Mouse (Mus musculus) cerebellum, adult (tissue): Measurements from ENCODE around the gene Mlana.

Experiments
- ATAC-seq: cut with Nextera tagmentation; 2 replicates; pipeline ENCODE4 v1.9.2; 2017; ENCODE audit warnings: mild to moderate bottlenecking, moderate library complexity, mixed read lengths; ENCODE audit not compliant: insufficient number of reproducible peaks, low FRiP score, low TSS enrichment

The Mlana gene

DNA sequence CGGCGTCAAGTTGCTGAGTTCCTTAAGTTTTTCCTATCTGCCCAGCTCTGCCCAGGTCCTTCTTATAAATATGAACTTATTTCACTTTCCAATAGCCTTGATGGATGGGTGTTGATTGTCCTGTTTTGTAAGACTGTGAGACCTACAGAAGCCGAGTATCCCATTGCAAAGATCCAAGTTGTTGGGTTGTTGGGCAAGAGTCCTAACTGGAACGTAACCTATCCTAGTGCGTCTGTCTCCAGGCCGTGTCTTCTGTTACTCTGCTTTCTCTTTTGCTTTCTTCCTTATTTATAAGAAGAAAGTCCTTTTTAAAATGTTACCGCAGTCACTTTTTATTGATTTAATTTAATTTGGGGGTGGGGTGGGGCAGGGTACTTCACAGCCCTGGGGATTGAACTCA is 22.7 kb upstream of the Mlana start:
- ATAC-seq: no peak

DNA sequence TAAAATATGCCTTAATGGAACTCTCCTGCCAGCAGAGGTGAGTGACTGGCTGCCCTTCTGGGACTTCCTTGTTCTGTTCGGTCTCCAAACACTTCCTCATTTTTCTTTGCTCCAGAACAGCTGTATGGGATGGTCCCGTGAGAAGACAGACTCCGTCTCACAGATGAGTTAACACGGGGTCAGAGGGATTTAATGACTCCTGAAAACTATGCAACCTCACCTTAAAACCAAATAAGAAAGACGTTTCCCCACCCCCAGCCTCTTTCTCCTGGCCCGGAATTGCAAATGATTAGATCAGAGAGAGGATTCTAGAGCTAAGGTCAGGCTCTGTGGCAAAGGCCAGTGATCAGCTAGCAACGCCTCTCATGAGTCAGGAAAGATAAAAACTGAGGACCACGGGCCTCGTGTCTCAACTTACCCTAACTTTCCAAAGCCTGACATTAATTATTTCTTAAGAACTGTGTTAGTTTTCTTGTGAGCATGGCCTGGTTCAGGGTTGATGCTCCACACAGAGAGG is 22.0 kb upstream of the Mlana start:
- no peak for ATAC-seq

DNA sequence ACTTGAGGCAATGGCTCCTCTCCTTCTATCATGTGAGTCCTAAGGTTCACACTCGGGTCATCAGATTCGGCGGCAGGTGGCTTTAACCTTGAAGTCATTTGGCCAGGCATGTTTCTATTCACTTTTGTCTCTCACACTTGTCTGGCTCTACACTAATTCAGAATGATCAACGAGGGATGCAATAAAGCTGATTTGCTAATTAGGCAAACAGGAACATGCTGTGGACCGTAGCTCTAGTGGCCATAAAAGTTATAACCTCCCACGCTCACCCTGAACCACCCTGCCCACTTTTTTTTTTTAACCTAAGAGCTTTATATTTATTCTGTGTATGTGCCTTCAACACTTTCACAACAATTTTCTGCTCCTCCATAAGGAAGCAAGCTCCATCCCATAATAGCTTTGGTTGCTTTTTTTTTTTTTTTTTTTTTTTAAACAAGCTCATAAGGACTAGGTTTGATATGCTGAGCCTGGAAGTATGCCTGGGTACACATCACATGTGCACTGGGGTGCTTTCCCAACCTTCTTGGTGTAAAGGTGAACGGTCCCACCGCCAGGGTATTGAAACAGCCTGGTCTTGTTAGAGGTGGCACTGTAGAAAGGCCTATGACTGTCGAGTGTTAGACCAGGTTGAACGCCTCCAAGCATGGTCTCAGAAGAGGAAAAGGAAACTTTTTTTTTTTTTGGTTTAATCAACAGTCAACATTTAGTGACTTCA is 21.0 kb upstream of the Mlana start:
- ATAC-seq: no peak

DNA sequence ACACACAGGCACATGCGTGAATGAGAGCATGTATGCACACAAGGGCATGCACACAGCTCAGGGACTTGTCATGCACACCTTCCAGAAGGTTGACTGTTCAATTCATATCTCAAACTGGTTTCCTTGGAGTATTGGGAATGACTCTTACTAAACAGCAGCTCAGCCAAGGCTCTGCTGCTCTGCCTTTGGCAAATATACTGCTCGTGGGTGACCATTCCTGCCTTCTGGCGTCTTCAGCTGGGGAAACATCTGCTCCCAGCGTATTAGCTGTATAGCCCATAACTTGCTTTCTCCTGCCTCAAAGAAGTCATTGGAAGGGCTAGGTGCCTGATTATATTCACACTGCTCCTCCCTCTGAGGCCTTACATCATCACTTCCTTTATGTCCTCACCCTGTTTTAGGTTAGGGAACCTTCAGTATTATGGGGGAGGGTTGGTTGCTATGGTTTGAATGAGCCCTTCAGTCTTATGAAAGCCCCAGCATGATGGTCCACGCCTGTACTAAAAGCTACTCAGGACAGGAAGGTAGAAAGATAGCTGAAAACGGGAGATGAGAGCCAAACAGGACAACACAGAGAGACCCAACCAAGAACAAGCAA is 19.3 kb upstream of the Mlana start:
- no peak for ATAC-seq

DNA sequence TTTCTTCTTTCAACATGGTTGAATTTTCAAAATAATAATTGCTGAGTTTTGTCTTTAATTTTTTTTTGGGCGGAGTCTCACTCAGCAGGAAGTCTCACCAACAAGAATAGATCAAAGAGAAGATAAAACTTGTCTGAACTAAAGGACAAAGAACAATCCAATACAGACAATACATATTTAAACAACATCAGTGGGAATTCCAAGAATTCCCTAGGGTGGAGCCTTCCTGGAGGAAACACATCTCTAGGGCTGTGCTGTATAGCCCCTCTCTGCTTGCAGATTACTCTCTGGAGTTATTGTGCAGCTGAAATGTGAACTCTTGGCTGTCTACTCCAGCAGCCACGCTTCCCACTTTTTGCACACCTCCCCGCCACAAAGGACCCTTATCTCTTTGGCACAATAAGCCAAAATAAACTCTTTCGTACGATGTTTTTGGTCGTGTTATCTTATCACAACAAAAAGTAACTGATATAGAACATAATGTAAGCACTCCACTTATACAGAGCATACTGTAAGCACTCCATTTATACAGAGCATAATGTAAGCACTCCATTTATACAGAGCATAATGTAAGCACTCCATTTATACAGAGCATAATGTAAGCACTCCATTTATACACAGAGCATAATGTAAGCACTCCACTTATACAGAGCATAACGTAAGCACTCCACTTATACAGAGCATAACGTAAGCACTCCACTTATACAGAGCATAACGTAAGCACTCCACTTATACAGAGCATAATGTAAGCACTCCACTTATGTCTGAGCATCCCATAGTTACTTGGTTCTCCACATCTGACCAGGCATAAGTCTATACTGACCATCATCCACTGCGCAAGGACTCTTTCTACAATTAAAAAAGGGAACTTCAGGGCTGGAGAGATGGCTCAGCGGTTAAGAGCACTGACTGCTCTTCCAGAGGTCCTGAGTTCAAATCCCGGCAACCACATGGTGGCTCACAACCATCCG is 17.2 kb upstream of the Mlana start:
- ATAC-seq: no peak

DNA sequence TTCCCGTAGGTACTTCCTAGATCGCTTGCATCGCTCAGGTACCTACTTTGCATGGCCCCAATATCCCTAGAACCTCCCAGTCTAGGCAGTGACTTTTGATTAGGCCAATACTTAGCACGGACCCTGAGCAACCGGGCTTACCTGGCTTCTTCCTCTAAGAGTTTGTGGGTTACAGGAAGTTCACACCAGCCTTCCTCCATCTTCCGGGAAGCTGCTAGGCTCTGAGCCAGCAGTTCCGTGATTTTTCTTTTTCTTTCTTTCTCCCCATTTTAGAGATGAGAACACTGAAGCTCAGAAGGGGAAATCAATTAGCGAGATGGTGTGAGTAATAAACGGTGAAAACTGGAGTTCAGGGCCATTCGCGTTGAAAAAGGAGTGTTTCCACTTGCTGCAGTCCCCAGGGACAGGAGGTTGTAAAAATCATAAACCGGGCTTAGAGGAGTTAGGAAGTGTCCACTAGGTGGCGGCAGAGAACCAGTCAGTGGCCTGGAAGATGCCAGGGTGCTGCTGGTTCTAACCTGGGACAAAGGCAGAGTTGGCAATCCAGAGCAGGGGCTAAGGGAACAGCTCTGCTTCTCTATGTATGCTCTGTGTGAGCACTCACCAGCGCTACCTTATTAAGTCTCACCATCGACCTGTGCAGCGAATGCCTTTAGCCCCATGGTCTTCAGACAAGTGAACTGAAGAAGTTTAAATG is 13.6 kb upstream of the Mlana start:
- ATAC-seq: peak; percentile 94

DNA sequence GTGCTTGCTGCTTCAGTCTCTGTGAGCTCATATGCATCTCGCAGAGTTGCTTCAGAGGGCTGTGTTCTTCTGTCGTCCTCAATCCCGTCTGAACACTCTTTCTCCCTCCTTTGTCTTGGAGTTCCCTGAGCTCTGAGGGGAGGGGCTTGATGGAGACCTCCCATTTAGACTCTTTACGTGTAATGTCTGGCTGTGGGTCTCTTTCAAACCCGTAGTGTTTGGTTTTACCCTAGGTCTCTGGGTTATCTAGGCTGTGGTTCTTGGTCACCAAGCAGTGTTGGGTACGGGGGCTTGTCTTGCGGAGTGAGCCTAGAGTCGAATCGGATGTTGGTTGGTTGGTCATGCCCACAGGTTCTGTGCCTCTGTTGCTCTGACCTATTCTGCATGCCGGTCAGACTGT is 2.6 kb upstream of the Mlana start:
- no peak for ATAC-seq

DNA sequence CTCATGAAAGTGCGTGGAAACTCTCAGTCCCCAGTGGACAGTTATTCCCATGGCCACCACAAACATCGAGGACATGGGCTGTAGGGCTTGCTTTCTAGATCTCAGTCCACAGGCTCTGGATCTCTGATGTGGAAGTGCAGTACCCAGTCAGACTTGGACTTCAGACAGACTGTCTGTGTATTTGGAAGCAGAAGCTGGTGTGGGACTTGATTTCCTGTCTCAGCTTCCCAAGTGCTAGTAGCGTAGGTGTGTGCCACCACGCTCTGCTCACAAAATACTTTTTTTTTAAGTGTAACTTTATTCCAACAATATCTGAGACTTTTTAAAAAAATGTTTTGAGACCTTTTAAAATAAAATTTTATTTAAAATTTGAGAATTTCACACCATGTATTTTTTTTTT is 1.3 kb upstream of the Mlana start:
- no peak for ATAC-seq

DNA sequence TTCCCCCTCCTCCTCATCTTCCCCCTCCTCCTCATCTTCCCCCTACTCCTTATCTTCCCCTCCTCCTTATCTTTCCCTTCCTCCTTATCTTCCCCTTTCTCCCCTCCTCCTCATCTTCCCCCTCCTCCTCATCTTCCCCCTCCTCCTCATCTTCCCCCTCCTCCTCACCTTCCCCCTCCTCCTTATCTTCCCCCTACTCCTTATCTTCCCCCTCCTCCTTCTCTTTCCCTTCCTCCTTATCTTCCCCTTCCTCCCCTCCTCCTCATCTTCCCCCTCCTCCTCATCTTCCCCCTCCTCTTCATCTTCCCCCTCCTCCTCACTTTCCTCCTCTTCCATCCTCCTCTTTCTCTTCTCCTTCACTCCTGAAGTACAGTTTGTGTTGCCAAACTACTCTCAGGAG is 784 bp upstream of the Mlana start:
- no peak for ATAC-seq

DNA sequence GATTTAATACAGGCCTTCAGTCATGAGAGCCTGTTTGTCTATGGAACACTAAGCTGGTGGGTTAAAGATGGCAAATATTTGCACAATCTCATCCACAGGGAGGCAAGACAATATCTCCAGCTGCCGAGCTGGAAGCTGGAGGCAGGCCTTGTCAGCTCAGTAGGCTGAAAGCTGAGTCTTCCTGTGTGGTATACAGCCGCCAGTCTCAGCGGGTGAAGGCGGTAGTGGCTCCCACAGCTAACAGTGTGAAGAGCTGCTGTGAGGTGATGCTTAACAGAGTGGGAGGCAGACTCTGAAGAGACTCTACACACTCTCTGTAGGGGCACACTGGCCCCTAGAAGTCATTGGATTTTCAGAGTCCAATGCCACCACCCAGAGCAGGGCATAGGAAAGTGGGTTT is 4.1 kb downstream of the Mlana start:
- ATAC-seq: no peak

DNA sequence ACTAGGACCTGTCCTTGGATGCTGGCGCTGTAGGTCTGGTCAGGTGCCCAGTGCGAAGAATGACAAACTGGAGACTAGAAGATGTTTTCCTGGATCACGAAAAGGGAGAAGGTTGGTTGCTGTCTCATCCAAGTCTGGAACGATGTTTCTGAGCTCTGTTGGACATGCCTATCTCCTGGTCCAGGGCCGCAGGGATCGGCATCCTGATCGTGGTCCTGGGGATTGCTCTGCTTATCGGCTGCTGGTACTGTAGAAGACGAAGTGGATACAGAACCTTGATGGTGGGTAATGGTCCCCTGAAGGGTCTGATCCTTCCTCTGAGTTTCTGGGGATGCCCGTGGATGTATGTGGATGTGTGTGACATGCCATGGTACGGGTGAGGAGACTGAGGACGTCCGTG is 6.8 kb downstream of the Mlana start:
- no peak for ATAC-seq

DNA sequence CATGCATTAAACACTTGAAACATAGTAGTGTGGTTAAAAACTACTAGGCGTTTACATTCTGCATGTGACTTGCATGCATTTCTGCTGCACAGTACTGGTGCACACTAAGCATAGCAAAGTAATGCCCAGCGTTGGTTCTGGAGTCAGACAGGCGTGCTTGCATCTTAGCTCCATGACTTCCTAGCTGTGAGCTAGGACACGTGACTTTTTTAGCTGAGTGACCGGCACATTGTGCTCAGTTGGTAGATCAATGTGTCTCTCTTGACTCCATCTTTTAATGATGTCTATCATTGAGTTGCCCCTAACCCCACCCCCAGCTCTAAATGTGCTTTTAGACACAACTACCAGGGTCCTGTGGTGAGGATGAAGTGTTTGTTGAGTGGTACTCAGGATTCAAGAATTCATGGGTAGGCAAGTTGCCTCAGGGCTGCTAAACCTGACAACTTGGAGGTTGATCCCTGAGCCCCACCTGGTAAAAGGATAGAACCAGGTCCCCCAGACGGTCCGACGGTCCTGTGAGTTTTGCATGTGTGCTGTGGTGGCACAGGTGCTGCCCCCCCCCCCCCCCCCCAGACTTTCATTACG is 9.8 kb downstream of the Mlana start:
- no peak for ATAC-seq

DNA sequence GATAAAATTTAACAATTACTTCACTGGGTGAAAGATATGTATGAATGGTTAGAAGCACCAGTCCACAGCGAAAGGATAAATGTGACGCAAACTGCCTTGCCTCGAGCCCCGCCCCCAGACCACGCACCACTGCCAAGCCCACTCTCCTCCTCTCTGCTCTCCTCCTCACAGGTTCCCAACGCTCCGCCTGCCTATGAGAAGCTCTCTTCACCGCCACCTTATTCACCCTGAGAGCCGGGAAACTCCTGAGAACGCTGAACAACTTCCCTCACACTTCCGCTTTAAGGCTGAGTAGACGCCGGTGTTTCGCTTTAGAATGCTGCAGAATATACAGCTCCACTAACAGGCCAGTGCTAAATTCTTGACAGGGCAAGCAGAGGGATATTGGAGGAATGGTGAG is 10.4 kb downstream of the Mlana start:
- ATAC-seq: no peak

DNA sequence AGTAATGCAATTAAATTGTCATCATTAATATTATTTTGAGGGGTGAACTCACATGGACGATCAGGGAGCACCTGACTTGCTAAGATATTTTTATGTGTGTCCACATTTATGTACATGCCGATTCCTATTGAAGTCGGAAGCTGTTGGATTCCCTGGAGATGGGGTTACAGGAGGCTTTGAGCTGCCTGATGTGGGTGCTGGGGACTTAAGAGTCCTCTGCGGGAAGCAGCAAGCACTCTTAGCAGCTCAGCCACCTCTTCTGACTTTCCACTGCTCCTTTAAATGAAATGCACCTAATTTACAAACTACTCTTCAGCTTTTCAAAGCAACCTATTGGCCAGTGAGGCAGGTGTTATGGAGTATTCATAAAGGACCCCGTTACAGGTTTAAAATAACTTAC is 10.8 kb downstream of the Mlana start:
- ATAC-seq: no peak

DNA sequence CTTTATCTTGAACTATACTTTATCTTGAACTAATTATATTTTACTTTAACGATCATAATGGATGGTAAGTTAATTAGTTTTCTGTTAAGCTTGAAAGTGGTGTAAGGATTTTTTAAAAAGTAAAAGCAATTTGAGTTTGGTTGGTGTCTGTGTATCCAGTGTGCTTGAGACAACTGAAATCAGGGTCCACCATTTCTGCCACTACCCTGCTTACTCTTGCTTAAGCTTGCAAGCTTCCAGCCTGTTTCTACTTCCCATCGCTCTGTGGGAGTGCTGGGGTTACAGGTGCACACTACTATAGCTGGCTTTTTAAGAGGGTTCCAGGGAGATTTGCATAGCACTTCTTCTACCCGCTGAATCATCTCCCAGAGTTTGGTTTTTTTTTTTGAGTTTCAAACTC is 11.8 kb downstream of the Mlana start:
- no peak for ATAC-seq

DNA sequence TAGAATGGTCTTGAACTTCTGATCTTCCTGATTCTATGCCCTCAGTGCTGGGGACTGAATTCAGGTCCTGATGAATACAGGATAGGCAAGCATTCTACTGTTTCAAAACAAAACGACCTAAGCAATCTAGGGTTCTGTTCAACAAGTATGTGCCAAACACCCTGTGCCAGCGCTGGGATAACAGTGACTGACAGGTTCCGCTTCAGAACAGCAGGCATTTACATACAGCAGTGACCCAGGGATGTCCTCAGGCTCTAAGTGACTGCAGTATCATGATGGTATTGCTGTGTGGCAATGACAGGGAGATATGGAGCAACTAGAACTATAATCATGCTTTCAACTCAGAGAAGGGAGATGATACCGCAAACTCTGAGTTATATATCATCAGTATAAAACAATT is 15.8 kb downstream of the Mlana start:
- no peak for ATAC-seq

DNA sequence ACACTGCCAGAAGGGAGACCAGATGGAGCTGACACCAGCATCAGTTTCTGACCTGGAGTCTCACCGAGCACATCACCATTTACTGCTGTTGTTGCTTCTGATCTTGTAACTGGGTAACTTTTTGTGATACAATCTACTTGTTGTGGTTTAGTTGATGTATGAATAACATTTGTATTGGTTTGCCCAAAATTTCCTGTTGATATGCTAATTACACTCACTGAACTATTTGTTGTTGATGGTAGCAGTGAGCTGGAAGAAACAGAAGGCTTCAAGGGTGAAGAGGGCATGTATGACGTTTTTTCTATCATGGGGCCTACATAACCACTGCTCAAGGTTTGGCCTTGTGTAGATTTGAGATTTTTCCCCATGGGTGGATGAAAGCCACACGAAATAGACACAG is 20.2 kb downstream of the Mlana start:
- ATAC-seq: no peak

DNA sequence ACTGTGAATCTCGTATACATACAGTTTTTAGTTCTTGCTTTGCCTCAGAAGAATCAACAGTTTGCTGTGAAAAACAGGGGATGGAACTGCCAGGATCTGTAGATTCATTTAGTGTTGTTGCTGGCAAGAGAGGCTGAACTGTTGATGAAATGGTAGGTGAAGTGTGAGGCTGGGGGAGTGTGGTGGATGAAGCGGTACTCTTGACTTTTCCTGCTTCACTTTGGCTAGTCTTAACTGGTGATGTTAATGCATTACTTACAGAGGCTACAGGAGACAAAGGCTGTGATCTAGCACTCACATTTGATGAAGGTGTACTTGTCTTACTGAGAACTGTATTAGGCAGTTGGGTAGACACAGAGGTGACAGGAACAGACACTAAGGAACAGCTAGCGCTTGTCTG is 20.9 kb downstream of the Mlana start:
- ATAC-seq: no peak

DNA sequence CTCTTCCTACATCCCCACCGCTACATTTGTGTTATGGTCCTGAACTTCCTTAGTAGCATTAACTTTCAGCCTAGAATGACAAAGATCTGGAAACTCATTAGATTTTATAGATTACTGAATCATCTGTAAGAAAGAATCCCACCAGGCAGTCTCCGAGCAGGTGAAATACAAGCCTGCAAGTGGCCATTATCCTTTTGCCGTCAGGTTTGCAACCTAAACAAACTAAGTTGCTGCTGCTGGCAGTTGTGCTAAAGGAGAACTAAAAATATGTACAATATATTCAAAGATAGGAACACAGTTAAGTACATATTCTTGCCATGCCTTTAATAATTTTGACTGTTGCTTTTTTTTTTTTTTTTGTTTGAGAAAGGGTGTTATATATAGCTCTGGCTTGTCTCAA is 37.8 kb downstream of the Mlana start:
- ATAC-seq: no peak

DNA sequence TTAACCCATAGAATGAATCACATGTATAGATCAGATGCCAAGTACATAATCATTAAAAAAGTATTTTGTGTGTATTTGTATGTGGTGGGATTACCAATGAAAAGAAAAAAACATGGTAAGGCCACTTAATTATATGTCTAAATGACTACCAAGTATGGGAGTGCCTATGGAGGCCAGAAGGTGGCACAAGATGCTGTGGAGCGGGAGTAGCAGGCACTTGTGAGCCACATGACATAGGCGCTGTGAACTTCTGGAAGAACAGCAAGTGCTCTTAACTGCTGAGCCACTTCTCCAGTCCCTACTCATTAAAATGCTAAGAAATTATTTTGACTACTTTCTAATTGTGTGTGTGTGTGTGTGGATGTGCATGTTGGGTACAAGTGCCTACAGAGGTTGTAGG is 42.0 kb downstream of the Mlana start:
- no peak for ATAC-seq
